Mouse (Mus musculus) left cerebral cortex, postnatal 10 days (tissue): ENCODE measurements around the gene Diras2. TPM values are rescaled to one million over a fixed set of nuclear protein-coding genes. Genes with fewer than 3 reads are reported as not detected.

Experiments used
- DNase-seq, 2 experiments: peaks; one replicate each; pipeline ENCODE4 v3.0.0; 2021 to 2022; ENCODE audit warnings: low spot score in 2 of 2, mixed read lengths in 1 of 2; ENCODE audit errors: extremely low spot score in 1 of 2
- intact Hi-C: fragments of 180-260 bp; cut with DNase I; formaldehyde crosslinking; loops from one replicate; pipeline ENCODE4 v1.15.1; 2025
- total RNA-seq, 2 experiments: library from RNA; stranded (reverse); gene quantifications; 2 replicates each; pipeline ENCODE4 v1.2.3; 2021

Diras2 gene
- total RNA-seq, 2 experiments from 2014 or later: 157 to 173 TPM

GRCm38 (mm10) chr13:52481786-52482185 lies 49.3 kb downstream of the Diras2 start:
- intact Hi-C loops: no loop called here
- DNase-seq: no peak

GRCm38 (mm10) chr13:52479146-52479545 lies 51.9 kb downstream of the Diras2 start:
- intact Hi-C loops: no loop called here
- DNase-seq: no peak

- intact Hi-C loops: no loop called here
- DNase-seq: no peak
Observed at GRCm38 (mm10) chr13:52476998-52477601, 54.0 kb downstream of the Diras2 start.

- no peak for DNase-seq
- intact Hi-C loops: no loop called here
Observed at GRCm38 (mm10) chr13:52476222-52476621, 54.9 kb downstream of the Diras2 start.

GRCm38 (mm10) chr13:52475264-52475663 lies 55.8 kb downstream of the Diras2 start:
- intact Hi-C loops: no loop called here

GRCm38 (mm10) chr13:52474807-52475206 lies 56.3 kb downstream of the Diras2 start:
- DNase-seq: no peak
- intact Hi-C loops: no loop called here

More at GRCm38 (mm10) chr13:52475264-52475663, 55.8 kb downstream of the Diras2 start:
- DNase-seq: no peak

GRCm38 (mm10) chr13:52469795-52470690 lies 61.0 kb downstream of the Diras2 start:
- DNase-seq: no peak
- intact Hi-C loops: no loop called here

- no peak for DNase-seq
- intact Hi-C loops: no loop called here
Observed at GRCm38 (mm10) chr13:52465141-52465540, 65.9 kb downstream of the Diras2 start.

- DNase-seq: no peak
- intact Hi-C loops: no loop called here
Observed at GRCm38 (mm10) chr13:52459982-52460381, 71.1 kb downstream of the Diras2 start.

GRCm38 (mm10) chr13:52457889-52458324 lies 73.2 kb downstream of the Diras2 start:
- intact Hi-C loops: no loop called here

GRCm38 (mm10) chr13:52457177-52457888 lies 73.7 kb downstream of the Diras2 start:
- peak in 1 of 2 experiments; percentile 57 for DNase-seq
- intact Hi-C loops: no loop called here

More at GRCm38 (mm10) chr13:52457889-52458324, 73.2 kb downstream of the Diras2 start:
- peak; percentile 71 to 72 for DNase-seq

GRCm38 (mm10) chr13:52455329-52455728 lies 75.8 kb downstream of the Diras2 start:
- intact Hi-C loops: no loop called here

GRCm38 (mm10) chr13:52454708-52455250 lies 76.3 kb downstream of the Diras2 start:
- intact Hi-C loops: no loop called here
- DNase-seq: no peak

More at GRCm38 (mm10) chr13:52455329-52455728, 75.8 kb downstream of the Diras2 start:
- DNase-seq: no peak

Other genes with a start within 250 kb of the Diras2 start
- 1 to 10 TPM; 4.8 to 4.9 TPM for gene Syk, start 51.9 kb upstream of the Diras2 start, total RNA-seq